Mouse (Mus musculus) cerebellum, adult 9-10 months (tissue): ENCODE data around the gene Ppm1e.
"Not testable (repeated sequence)": the region's sequence is repeated elsewhere in the genome, so short reads cannot be mapped to it uniquely, and the experiment has no call there.

Source experiments
- DNase-seq: peaks from one replicate; pipeline ENCODE4 v3.0.0; 2022

Ppm1e gene

DNA sequence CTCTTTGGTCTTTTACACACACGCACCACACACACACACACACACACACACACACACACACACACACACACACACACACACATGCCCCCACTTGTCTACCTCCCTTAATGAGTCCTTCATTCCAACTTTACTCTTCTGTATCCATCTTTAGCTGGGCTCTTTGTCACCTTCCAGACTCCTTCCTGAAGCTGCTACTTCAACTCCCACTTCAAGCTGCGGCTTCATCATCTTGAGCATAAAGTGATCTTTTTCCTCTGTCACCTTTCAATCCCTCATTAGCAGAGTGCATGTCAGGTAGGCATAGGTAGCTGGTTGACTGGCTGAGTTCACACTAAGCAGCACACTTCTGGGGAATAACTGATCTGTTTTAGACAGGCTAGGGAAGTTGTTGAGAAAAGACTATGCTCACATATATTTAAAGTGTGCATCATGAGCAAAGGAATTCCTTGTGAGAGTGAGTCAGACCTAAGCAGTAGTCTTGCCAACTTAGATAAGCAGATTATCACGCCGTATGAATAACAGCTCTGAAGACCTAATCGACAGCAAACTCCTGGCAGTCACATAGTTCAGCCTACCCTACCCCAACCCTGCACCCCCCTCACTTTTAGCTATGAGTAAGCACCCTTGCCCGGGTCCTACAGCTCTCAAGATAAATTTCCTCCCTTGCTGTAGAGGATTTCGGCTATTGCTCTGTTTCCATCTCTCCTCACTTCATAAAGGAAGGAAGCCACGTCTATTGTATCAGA, 49.3 kb downstream of the Ppm1e start:
- no peak for DNase-seq

DNA sequence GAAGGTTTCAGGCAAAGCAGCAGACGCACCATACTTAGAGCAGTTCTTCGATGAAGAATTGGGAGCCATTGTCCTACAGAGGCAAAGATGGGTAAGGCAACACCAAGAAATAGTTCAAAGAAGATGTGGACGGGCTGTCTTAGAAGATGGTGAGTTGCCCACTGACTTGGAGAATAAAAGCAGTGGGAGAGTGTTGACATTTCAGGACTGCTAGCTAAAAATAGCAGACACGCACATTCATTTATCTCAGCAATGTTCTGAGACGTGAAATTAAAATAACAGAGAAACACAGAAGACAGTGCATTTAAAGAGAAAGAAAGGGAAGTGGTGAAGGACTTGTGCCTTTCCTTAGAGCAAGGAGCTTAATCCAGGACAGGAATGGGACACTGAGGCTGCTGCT, 59.8 kb downstream of the Ppm1e start:
- no peak for DNase-seq

DNA sequence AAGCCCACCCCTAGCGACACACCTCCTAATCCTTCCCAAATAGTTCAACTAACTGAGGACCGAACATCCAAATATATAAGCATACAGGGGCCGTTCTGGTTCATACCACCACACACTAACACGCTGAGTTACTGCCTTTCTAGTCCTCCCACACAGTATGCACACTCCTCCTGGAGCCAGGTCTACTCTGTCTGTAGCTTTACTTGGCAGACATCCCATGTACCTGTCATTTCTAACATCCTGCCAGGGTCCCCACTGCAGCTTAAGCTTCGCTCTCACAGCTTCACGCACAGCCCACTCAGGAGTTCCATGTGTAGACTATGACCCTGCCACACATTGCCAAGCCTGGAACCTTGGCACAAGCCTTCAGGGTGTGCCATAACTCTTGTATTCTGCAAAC, 62.4 kb downstream of the Ppm1e start:
- no peak for DNase-seq

DNA sequence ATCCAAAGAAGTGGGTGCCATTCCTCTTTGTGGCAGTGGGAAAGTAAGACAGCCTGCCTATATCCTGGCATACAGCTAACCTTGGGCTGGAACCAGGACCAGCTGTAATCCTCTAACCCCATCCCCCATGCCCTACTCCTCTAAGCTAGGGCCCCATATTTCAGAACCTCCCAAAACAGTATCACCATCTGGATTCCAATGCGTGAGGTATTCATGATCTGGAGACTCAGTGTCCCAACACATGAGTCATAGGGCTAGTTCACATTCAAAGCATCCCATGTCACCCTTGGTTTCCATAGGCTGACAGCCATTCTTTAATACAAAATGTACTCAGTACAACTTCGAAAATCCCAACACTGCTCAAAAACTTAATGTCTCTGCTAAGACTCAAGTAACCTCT, 63.2 kb downstream of the Ppm1e start:
- no peak for DNase-seq

DNA sequence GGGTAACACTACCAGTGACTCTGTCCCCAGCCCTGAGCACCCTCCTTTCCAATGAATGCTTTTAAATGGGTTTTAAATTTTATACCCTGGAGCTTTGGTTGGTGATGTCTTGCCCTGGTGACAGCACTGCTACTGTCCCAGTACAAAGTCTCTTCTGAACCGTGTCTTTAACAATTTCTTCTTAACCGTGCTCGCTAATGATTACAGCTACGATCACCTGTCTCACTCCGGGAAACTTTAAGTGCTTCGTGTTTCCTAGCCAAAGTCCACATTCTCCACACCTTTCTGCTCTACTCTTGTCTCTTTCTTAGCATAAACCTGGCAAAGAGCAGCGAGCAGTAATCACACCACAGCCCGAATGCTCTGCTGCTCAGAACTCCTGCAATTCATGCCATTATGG, 69.5 kb downstream of the Ppm1e start:
- no peak for DNase-seq

DNA sequence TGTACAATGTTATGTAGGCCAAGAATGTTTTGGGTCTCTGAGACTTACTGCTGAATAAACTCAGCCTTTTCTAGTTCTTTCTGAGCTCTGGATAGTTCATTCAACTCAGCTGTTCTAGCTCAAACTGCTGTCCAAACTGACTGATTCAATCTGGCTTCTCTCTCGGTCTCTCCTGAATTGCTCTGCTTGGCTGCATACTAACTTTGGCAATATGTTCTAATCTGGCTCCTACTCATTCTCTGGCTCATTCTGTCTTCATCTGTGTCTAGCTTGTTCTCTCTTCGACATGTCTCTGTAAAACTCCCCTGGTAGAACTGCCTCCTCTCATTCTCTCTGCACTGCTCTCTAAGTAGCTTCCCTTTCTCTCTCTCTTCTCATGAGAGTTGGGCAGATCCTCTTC, 72.6 kb downstream of the Ppm1e start:
- DNase-seq: no peak

DNA sequence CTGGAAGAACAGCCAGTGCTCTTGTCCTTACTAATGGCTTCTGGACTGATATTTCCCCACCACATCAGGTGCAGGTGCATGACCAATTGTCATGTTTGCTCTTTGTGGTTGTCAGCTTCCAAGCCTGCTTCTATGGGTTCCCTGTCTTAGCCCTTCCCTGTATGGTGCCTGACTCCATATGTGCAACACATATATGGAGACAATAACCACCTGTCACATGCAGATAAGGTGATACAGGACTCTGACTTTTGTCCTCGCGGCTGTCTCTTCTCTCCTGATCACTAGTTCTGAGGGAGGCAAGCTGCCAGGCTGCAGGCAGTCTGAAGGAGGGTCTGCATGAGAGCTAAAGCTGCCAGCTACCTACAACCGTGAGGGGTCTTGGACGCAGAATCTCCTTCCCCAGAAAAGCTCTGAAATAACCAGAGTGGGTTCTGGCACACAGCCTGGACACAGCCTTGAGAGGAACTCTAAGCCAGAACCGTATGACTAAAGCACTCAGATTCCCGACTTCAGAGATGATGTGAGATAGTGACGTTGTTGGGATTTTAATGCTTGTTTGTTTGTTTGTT, 76.8 kb downstream of the Ppm1e start:
- DNase-seq: no peak

DNA sequence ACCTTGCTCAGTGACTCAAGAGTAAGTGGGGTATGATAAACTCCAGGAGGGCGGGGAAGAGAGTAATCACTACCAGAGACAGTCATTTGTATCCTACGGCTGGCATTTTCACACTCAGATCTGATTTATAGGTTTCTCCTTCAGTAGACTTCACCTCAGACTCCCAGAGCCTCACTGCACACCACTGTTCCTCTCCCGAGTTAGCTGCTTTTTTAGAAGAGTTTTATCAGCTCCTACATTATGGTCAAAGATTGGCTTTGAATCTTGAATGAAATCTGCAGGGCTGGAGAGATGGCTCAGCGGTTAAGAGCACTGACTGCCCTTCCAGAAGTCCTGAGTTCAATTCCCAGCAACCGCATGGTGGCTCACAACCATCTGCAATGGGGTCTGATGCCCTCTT, 79.4 kb downstream of the Ppm1e start:
- no peak for DNase-seq

DNA sequence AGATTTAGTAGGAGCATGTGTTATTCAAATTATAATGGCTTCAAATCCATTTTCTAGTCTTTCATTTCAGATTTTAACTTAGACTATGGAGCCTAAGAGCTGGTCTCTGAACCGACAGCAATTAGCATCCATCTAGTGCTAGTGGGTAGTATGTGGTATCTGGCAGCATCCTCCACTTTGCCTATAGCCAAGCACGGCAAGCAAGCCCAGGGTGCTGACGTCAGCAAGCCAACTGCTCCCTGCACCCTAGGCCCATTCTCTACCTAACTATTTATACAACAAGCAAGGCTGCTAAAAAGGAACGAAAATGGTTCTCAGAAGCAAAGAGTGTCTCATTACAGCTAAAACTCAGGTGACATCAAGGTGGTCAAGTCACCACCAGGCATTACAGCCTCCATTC, 80.0 kb downstream of the Ppm1e start:
- DNase-seq: no peak

DNA sequence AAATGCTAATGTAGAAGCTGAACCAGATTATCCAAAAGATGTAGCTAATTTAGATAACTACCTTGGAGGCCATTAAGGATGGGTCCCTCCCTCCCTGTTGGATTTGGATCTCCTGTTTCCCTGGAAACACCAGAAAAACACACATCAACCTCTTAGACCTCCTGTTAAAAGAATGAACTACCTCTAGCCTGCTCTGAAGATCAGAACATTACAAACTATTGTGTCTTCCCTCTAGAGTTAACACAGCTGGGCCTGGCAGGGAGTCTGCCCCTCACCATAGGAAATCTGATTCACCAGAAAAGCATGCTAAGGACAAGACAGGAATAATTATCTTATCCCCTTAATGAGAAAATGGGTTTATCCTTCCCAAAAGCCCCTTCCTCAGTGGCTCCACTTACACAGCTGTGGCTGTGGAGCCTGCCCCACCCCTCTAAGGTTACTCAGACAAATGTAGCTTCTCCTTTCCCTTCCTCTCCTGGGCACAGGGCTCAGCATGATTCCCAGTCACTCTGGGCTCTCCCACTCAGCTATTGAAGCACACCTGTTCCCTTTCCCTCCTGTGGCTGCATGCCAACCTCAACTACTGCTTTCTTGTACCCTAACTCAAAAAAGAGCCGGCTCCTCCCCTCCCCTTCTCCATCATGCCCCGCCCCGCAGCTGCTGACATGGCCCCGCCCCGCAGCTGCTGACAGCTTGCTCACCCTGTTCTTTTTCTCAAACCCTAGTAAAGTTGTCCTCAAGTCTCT, 82.4 kb downstream of the Ppm1e start:
- no peak for DNase-seq

DNA sequence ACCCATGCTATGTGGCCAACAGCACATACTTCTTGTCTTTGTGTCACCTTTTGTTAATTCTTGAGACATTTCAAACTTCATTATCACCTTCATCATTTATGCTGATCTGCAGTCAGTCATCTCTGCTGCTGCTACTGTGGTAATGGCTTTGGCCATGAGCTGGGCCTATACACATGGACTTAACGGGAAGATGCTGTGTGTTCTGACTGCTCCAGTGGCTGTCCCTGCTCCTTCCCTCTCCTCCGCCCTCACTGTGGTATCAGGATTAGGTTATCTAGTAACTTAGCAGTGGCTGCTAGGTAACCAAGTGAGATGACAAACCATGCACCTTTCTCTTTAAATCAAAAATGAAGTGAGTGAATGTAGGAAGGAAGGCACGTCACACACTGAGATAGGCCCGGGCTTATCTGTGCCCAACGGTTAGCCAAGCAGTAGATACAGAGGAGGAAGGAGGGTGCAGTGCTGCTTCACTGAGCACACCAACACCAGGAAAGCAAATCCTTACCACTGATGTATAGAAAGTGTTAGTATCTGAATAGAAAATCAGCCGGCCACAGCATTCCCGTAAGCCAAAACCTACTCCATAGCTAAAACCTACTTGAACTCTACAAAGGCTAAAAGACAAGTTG, 83.3 kb downstream of the Ppm1e start:
- DNase-seq: no peak

DNA sequence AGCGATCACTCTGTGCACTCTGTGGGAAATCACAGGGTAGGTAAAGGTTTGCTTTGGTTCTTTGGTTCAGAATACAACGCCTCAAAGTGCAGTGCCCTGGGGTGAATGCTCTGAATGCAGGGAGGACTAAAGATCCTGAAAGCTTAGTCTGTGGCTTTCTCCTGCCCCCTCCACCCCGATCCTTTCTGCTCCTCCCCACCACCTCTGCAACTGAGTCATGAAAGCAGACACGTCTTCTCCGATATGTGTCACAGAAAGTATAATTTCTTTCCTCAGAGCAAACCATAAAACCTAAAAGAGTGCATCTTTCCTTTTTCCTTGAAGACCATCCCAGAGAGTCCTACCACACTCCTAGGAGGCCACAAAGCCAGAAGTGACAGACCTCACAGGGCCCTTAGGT, 86.1 kb downstream of the Ppm1e start:
- no peak for DNase-seq

DNA sequence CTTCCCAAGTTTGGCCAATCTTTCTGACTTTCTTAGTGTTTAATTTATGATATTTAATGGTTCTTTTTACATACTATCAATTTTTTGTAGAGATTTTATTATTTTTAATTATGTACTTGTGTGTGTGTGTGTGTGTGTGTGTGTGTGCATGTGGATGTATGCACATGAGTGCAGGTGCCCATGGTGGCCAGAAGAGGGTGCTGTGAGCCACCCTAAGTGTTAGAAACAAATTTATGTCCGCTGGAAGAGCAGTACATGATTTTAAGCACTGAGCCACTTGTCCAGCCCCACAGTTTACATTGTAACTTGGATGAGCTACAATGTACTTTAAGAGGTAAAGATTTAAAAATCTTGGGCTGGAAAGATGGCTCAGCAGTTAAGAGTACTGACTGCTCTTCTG, 87.3 kb downstream of the Ppm1e start:
- DNase-seq: no peak

DNA sequence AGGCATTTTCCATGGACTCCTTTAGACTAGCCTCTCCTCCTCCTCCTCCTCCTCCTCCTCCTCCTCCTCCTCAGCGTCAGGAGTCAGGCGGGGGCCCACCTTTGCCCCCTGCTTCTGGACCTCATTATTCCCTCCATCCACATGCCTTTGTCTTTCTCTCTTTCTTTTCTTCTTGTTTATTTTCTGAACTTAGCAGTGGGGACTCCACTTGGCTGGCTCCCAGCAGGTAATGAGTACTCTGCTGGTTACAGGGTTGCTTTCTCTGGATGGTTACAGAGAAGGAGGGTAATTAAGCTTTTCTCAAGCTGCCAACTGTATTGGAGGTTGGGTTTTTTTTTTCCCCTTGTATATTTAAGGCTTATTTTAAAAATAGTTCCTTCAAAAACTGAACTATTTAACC, 87.9 kb downstream of the Ppm1e start:
- no peak for DNase-seq

DNA sequence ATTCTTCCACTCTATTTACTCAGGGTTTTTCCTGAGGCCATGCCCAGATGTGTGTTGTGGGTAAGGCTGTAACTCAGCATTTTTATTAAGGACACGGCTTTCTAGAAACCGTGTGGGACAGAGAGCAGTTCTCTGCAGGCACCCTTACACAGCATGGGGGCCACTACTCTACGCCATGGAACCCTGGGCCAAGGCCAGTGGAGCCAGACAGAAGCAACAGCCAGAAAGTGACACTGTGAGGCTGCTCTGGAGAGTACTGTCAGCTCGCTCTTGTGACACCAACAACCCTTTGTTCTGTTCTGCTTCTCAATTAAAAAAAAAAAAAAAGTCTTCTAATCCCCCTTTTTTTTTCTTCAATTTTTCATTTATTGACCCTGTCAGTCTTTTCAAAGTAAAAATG, 88.4 kb downstream of the Ppm1e start:
- no peak for DNase-seq

DNA sequence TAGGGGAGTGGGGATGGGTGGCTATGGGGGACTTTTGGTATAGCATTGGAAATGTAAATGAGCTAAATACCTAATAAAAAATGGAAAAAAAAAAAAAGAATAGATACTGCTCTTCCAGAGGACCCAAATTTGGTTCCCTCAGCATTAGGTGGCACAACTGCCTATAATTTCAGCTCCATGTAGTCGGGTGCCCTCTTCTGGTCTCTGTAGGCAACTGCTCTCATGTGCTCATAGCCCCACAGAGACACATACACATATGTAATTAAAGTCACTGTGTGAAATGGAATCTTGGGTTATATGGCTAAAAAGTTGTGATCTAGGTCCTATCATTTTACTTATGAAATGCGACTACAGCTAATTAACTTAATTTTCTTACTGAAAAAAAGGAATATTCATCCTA, 90.0 kb downstream of the Ppm1e start:
- DNase-seq: no peak

DNA sequence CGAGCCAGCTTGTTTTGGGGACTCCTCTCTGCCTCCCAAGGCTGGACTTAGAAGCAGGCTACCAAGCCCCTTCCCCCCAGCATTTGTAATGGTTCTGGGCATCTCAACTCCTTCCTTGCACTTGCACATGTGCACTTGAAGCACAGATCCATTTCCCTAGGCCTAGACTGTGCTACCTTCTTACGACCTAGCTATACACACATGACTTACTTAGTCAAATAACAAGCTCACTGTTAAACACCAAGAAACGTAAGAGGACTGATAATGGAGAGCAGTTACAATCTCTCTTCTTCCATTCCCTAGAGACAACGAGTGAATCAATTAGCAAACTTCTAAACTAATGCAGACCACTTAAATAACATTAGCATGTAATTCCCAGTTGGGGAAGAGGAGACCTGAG, 92.6 kb downstream of the Ppm1e start:
- no peak for DNase-seq

DNA sequence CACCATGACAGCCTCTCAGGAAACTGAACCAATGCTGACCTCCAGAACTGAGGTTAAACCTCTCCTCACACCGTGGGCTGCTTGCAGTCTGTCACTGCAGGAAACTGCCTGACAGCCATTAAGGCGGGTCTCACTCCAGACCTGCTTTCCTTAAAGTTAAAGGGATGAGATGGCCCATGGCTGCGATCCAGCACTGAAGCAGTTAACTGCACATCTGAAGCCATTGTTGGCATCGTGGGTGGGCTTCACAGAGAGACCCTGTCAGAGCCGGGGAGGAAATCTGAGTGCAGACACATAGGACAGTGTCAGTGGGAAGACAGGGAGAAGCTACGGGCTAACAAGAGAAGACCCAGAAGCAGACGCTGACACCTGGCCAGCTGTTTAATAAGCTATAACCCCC, 94.9 kb downstream of the Ppm1e start:
- DNase-seq: no peak

DNA sequence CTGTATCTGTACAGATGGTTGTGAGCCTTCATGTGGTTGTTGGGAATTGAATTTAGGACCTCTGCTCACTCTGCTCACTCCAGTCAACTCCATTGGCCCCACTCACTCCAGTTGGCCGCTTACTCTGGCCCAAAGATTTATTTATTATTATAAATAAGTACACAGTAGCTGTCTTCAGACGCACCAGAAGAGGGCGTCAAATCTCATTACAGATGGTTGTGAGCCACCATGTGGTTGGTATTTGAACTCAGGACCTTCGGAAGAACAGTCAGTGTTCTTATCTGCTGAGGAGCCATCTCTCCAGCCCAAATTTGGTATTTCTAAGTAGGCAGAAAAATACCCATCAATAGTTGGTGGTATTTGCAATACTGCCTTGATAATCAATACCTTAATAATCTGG, 97.1 kb downstream of the Ppm1e start:
- DNase-seq: not testable (repeated sequence)

DNA sequence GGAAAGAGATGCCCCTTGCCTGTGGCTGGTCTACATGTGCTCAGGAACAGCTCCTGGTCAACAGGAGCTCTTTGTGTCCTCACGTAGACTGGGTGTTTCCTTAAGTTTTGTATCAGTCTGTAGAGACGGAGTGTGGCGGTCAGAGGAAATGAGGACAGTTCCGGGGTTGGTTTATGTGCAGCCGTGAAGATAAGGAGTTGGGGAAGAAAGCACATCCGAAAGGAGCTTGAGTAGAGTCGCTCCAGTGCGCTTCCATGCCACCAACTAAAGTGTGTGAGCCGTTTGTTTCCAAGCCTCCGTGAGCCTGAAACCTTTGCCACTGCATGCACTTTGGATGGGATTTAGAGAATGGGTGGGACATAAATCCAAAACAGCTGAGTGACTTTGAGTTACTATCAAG, 99.0 kb downstream of the Ppm1e start:
- DNase-seq: no peak

DNA sequence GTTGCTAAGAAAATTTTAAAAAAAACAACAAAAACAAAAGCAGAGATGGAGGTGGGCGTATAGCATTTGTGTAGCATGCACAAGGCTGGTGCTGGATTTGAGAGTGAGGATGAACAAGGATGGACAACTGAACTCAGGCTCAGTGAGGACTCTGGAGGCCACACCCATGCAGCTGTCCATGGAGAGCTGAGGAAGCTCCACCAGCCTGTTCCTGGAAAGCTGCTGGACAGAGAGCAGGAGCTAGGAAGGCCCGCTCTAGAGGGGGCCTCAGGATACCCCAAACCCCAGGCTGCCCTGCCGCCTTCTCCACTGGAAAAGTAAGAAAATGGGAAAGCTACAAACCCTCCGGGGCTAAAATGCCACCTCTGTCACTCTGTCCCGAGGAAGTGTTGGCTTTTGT, 101.5 kb downstream of the Ppm1e start:
- DNase-seq: no peak

DNA sequence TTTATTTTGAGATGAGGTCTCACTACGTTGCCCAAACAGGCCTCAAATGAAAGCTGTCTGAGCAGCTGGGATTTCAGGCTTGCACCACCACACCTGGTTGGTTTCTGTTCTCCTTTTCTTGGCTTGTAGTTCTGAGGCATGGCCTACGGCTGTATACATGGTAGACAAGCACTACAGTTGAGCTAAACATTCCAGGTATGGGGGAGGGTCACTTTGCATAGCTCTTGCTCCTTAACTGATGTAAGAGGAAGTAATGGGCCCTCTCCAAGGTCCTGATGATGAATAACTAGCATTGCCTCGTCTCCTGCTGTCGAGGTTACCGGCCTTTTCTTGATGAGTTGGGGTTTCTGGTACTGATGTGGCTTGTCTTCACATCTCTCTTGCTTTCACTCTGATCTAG, 104.7 kb downstream of the Ppm1e start:
- no peak for DNase-seq

DNA sequence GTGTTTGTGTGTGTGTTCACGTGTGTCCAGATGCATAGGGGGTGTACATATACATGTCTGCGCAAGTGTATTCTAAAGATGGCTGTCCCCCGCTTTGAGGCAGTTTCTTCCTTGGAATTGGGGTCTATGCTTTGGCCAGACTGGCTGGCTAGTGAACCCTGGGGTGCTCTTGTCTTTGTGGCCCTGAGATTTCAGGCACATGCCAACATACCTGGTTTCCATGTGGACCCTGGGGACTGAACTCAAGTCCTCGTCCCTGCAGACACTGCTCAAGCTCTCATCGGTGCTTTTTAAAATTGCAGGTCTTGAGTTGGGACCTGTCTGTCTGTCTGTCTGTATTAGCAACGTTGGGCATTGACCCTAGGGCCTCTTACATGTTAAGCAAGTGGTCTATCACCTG, 105.5 kb downstream of the Ppm1e start:
- DNase-seq: no peak

DNA sequence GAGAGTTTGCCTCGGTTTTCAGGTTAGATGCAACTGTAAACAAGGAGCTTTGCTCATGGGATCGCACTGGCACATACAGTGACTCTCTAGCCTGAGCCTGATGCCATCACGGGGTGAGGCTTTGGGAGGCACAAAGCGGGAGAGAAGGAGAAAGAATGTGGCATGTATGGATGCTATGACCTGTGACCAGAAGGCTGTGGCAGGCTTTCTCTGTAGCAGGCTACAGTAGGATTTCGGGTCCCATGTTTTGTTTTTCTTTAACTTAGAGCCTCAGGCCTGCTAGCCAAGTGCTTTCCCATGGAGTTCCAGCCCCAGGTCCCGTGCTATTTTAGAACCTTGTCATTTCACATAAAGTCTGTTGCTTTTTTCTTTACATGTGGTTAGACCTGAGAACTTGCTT, 108.7 kb downstream of the Ppm1e start:
- no peak for DNase-seq
